Mouse (Mus musculus): ENCODE results near the gene Ulk1. TPM values are rescaled to one million over a fixed set of nuclear protein-coding genes. Genes with fewer than 3 reads are reported as not detected.

Gene Ulk1
- total and polyA plus RNA-seq, 2 experiments from 2014 or later, result 21.1 to 69.8 TPM

- WGBS, result 89% methylated on average over 4 of the region's 4 CpGs
- TF ChIP-seq CTCF (IDR thresholded peaks at IDR 0.05), result no peak
- H3K27me3 ChIP-seq (ENCODE audit: insufficient read depth, low read length), result no peaks in the 10 kb centered on the region
- no peak overlapping the region for H3K27ac ChIP-seq (ENCODE audit: low read depth, low read length)
- ATAC-seq (ENCODE audit: low FRiP score) (no peak), DNase-seq (ENCODE audit: low spot score) (peak; percentile 18)
- no peak overlapping the region for H3K4me2 ChIP-seq (ENCODE audit: low read depth, low read length, poor library complexity, severe bottlenecking)
- no peak overlapping the region for H3K4me3 ChIP-seq (ENCODE audit: low read depth, low read length)
- H3K36me3 ChIP-seq (ENCODE audit: insufficient read depth, low read length), result peaks cover 34% of the 10 kb centered on the region
- no peaks in the 10 kb centered on the region for H3K9me3 ChIP-seq (ENCODE audit: low read length)
- no peaks in the 10 kb centered on the region; the same call in 1 of the 2 replicates for H3K4me1 ChIP-seq (ENCODE audit: insufficient read depth, low read length)
- H3K9ac ChIP-seq (replicated peaks; ENCODE audit: low read length, poor library complexity, severe bottlenecking), result no peak overlapping the region
Measured at GRCm38 (mm10) chr5:110802186-110802585, 7.7 kb downstream of the Ulk1 start.

- Histone ChIP-seq H3K27ac (ENCODE audit: low read depth, low read length) (no peak overlapping the region), H3K4me2 (ENCODE audit: low read depth, low read length, poor library complexity, severe bottlenecking) (no peak overlapping the region), H3K9ac (replicated peaks; ENCODE audit: low read length, poor library complexity, severe bottlenecking) (no peak overlapping the region), H3K36me3 (ENCODE audit: insufficient read depth, low read length) (peaks cover 42% of the 10 kb centered on the region), H3K27me3 (ENCODE audit: insufficient read depth, low read length) (no peaks in the 10 kb centered on the region), H3K4me1 (ENCODE audit: insufficient read depth, low read length) (no peaks in the 10 kb centered on the region), H3K9me3 (ENCODE audit: low read length) (no peaks in the 10 kb centered on the region), H3K4me3 (ENCODE audit: low read depth, low read length) (no peak overlapping the region)
- 92% methylated on average over 3 of the region's 3 CpGs for WGBS
- no peak for TF ChIP-seq CTCF (IDR thresholded peaks at IDR 0.05)
- DNase-seq (ENCODE audit: low spot score) (no peak), ATAC-seq (ENCODE audit: low FRiP score) (no peak)
Measured at GRCm38 (mm10) chr5:110801036-110801624, 8.8 kb downstream of the Ulk1 start.

GRCm38 (mm10) chr5:110797696-110798095 is 12.2 kb downstream of the Ulk1 start:
- peaks cover 73% of the 10 kb centered on the region for H3K36me3 ChIP-seq (ENCODE audit: insufficient read depth, low read length)
- no peak overlapping the region for H3K27ac ChIP-seq (ENCODE audit: low read depth, low read length)
- H3K9me3 ChIP-seq (ENCODE audit: low read length), result no peaks in the 10 kb centered on the region
- no peaks in the 10 kb centered on the region for H3K4me1 ChIP-seq (ENCODE audit: insufficient read depth, low read length)
- DNase-seq (ENCODE audit: low spot score), result no peak
- WGBS, result 64% methylated on average over 4 of the region's 4 CpGs
- H3K4me2 ChIP-seq (ENCODE audit: low read depth, low read length, poor library complexity, severe bottlenecking), result no peak overlapping the region
- H3K9ac ChIP-seq (replicated peaks; ENCODE audit: low read length, poor library complexity, severe bottlenecking), result no peak overlapping the region
- TF ChIP-seq CTCF (IDR thresholded peaks at IDR 0.05), result no peak
- H3K27me3 ChIP-seq (ENCODE audit: insufficient read depth, low read length), result no peaks in the 10 kb centered on the region
- H3K4me3 ChIP-seq (ENCODE audit: low read depth, low read length), result no peak overlapping the region
- ATAC-seq (ENCODE audit: low FRiP score), result no peak

- WGBS, result 90% methylated on average over 7 of the region's 7 CpGs
- Histone ChIP-seq H3K4me2 (ENCODE audit: low read depth, low read length, poor library complexity, severe bottlenecking) (no peak overlapping the region), H3K36me3 (ENCODE audit: insufficient read depth, low read length) (peaks cover 87% of the 10 kb centered on the region), H3K4me1 (ENCODE audit: insufficient read depth, low read length) (no peaks in the 10 kb centered on the region), H3K27me3 (ENCODE audit: insufficient read depth, low read length) (no peaks in the 10 kb centered on the region), H3K9me3 (ENCODE audit: low read length) (no peaks in the 10 kb centered on the region), H3K4me3 (ENCODE audit: low read depth, low read length) (no peak overlapping the region), H3K27ac (ENCODE audit: low read depth, low read length) (no peak overlapping the region), H3K9ac (replicated peaks; ENCODE audit: low read length, poor library complexity, severe bottlenecking) (no peak overlapping the region)
- TF ChIP-seq CTCF (IDR thresholded peaks at IDR 0.05), result no peak
- DNase-seq (ENCODE audit: low spot score) (no peak), ATAC-seq (ENCODE audit: low FRiP score) (no peak)
Measured at GRCm38 (mm10) chr5:110794363-110794762, 15.5 kb downstream of the Ulk1 start.

GRCm38 (mm10) chr5:110788684-110789083 is 21.2 kb downstream of the Ulk1 start:
- ATAC-seq (ENCODE audit: low FRiP score) (peak; percentile 39; the same call in 1 of the 2 replicates), DNase-seq (ENCODE audit: low spot score) (peak; percentile 59)
- peak; percentile 80 for TF ChIP-seq CTCF (IDR thresholded peaks at IDR 0.05)
- Histone ChIP-seq H3K27me3 (ENCODE audit: insufficient read depth, low read length) (no peaks in the 10 kb centered on the region), H3K4me3 (ENCODE audit: low read depth, low read length) (no peak overlapping the region), H3K9ac (replicated peaks; ENCODE audit: low read length, poor library complexity, severe bottlenecking) (no peak overlapping the region), H3K4me1 (ENCODE audit: insufficient read depth, low read length) (no peaks in the 10 kb centered on the region), H3K9me3 (ENCODE audit: low read length) (no peaks in the 10 kb centered on the region), H3K4me2 (ENCODE audit: low read depth, low read length, poor library complexity, severe bottlenecking) (no peak overlapping the region), H3K27ac (ENCODE audit: low read depth, low read length) (no peak overlapping the region), H3K36me3 (ENCODE audit: insufficient read depth, low read length) (peaks cover 84% of the 10 kb centered on the region)
- WGBS, result 65% methylated on average over 5 of the region's 5 CpGs

GRCm38 (mm10) chr5:110786081-110786835 is 23.6 kb downstream of the Ulk1 start:
- Histone ChIP-seq H3K4me3 (ENCODE audit: low read depth, low read length) (no peak overlapping the region), H3K27me3 (ENCODE audit: insufficient read depth, low read length) (no peaks in the 10 kb centered on the region), H3K36me3 (ENCODE audit: insufficient read depth, low read length) (peaks cover 60% of the 10 kb centered on the region), H3K4me1 (ENCODE audit: insufficient read depth, low read length) (no peaks in the 10 kb centered on the region), H3K27ac (ENCODE audit: low read depth, low read length) (no peak overlapping the region), H3K4me2 (ENCODE audit: low read depth, low read length, poor library complexity, severe bottlenecking) (no peak overlapping the region), H3K9ac (replicated peaks; ENCODE audit: low read length, poor library complexity, severe bottlenecking) (no peak overlapping the region), H3K9me3 (ENCODE audit: low read length) (no peaks in the 10 kb centered on the region)
- 75% methylated on average over 11 of the region's 11 CpGs for WGBS
- no peak for ATAC-seq (ENCODE audit: low FRiP score)
- DNase-seq (ENCODE audit: low spot score), result no peak
- TF ChIP-seq CTCF (IDR thresholded peaks at IDR 0.05), result peak; percentile 50

All from midbrain, postnatal 0 days (tissue).